Mouse (Mus musculus) retina, embryonic 14.5 days (tissue): ENCODE measurements around the gene Plekhj1.
A peak's percentile ranks its signal among the peaks of the same experiment; 100 is the strongest.
"Not testable (repeated sequence)": the region's sequence is repeated elsewhere in the genome, so short reads cannot be mapped to it uniquely, and the experiment has no call there.

Source experiments
- DNase-seq: peaks from one replicate; pipeline ENCODE4 v3.0.0-alpha.2; 2015; ENCODE audit warnings: low spot score

Plekhj1 gene

DNA sequence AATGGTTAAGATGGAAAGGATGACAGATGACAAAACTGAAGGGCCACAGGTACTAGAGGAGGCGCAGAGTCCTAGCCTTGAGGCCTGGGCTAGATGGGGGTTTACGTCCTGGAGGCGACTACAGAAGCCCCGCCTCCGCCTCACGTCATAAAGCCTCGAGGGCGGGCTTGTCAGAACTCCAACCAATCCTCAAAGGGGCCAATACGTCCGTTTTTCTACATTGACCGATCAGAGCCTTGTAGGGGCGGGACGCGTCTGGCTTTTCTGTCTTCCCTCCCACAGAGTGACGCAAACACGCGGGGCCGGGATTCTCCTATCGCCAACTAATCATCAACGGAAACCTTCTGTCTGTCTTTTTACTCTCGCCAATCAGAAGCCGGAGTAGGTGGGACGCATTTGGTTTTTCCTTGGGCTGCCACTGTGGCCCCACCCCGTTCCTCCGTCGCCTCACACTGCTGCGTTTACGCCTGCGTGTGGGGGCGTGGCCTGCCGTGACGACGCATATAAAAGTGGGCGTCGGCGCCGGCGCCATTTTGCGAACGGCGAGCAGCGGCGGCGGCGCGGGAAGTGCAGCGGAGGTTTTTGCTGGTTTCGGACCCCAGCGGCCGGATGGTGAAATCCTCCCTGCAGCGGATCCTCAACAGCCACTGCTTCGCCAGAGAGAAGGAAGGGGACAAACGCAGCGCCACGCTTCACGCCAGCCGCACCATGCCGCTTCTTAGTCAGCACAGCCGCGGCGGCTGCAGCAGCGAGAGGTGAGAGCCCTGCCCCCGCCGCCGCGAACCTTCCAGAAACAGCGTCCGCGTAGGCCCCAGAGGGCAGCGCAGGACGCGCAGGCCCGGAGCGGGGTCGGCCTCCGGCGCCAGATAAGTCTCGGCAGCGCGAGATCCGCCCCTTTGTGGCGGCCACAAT is 28.0 kb upstream of the Plekhj1 start, which contains the start of gene Oaz1:
Oaz1 (plus strand) TSS at position 506 of the 912 bp plus-strand sequence.
- DNase-seq, result peak; percentile 100

DNA sequence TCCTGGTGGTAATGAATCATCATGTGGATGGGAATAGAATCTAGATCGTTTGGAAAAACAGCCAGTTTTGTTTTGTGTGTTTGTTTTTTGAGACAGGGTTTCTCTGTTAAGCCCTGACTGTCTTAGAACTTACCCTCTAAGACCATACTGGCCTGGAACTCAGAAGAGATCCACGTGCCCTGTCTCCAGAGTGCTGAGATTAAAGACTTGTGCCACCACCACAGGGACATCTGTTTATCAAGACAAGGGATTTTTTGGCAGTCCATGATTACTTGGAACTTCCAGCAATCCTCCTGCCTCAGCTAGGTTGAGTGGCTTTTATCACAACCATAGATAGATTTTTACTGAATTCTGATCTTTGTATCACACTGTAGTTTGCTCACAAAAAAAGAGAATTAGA is 26.4 kb upstream of the Plekhj1 start:
- DNase-seq, result no peak

DNA sequence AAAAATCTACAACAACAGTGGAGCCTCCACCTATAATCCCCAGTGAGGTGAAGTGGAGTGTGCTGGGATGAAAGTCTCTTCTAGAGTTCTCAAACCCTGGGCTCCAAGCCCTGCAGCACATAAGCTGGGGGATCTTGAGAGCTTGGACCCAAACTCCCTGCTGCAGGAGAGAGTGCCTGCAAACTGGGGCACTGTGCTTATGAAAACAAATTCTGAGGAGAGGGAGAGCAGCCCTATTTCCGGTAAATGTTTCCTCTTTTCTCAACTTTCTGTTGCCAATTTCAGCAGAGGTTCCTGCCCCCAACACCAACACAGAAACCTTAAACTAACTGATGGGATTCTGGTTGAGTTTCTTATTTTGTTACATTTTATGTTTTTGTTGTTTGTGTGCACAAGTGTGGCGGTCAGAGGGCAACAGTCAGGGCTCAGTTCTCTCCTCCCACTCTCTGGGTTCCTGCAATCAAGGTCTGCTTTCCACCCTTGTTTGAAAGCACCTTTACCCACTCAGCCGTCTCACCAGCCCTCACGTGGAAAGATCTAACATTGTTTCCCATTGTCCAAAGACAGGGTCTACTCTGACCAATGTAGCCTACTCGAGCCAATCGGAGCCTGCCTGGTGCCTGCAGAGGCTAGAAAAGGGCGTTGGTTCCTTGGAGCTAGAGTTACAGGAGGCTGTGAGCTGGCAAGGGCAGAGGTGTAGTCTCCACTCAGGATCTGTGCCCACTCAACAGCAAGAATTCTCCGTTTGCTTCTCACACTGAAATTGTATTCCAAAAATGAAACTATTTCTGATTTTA is 25.6 kb upstream of the Plekhj1 start:
- DNase-seq, result no peak

- no peak for DNase-seq
Measured at GRCm38 (mm10) chr10:80823316-80823715, 24.9 kb upstream of the Plekhj1 start.

GRCm38 (mm10) chr10:80822528-80822927 is 24.1 kb upstream of the Plekhj1 start:
- DNase-seq, result no peak

- peak; percentile 64 for DNase-seq
Measured at GRCm38 (mm10) chr10:80821991-80822390, 23.6 kb upstream of the Plekhj1 start.

DNA sequence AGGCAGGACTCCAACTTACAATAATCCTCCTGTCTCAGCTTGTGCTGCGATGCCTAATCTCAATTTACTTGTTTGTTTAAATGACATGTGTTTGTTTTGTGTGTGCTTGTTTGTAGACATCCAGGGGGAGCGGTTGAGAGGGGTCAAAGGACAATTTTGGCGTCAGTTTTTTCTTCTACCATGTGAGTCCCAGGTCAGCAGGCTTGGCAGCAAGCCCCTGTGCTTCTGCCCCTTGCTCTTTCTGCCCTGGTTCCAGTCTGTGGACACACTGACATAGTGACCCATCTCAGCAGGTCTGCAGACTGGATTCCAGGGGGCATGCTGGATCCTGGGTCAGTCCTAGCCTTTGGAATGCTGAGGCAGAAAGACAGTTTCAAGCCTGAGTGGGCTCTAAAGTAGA is 21.0 kb upstream of the Plekhj1 start:
- DNase-seq, result no peak

DNA sequence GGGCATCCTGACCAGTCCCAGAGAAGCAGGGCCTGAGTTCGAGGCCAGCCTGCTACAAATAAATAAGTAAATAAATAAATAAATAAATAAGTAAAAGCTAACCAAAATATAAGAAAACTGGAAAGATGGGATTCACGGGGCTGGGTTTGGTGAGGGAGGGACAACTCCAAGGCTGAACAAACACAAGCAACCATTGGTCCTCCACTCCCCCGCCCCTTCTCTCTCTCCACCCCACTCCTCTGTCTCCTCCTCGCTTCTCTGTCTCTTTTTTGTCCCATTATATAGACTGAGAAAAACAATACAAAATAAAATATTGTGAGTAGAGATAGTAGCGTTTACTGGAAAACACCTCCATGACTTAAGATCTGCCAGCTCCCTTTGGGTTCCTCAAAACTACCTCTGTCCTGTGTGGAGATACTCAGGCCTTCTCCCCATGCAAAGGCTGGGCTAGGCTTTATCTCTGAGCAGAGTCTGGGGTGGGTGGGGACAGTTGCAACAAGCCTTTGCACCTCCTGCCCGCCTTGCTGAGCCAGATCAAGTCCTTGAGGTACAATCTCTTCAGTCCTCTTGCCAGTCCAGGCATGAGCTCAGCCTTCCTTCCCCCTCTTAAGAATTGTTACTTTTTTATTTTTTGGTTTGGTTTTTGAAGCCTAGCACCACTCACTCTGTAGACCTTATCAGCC is 20.3 kb upstream of the Plekhj1 start:
- no peak for DNase-seq

GRCm38 (mm10) chr10:80817955-80818354 is 19.5 kb upstream of the Plekhj1 start:
- DNase-seq, result not testable (repeated sequence)

GRCm38 (mm10) chr10:80817164-80817563 is 18.7 kb upstream of the Plekhj1 start:
- no peak for DNase-seq

DNA sequence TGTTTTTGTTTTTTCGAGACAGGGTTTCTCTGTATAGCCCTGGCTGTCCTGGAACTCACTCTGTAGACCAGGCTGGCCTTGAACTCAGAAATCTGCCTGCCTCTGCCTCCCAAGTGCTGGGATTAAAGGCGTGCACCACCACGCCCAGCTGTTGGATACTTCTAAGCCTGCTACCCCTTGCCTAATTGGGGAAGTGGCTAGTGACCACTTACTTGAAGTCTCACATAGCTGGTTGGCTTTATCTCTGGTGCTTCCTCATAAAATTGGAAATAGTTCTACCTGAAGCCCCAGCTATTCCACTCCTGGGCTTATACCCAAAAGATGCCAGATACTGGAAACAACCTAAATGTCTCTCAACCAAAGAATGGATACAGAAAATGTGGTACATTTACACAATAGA is 17.9 kb upstream of the Plekhj1 start:
- DNase-seq, result not testable (repeated sequence)

- no peak for DNase-seq
Measured at GRCm38 (mm10) chr10:80814800-80815199, 16.4 kb upstream of the Plekhj1 start.

DNA sequence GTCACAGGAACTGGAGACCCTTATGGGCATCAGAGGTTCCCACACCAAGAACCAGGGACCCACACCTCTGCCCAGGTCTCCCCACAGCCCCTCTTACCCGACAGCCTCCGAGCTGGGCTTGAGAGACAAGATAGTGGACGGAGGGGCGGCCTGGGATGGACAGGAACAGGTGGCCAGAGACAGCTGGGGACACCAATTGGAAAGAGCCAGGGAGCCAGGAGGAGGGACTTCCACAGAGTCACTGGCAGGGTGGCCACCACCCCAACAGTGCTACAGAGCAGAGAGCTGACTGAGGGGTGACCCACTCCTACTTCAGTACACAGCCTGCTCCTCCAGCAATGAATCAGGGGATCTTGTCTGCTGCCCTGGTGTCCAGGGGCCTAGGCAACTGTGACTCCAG is 14.9 kb upstream of the Plekhj1 start, which contains the start of gene Jsrp1:
Jsrp1 (minus strand) TSS at position 133 of the 400 bp plus-strand sequence.
- DNase-seq, result no peak

DNA sequence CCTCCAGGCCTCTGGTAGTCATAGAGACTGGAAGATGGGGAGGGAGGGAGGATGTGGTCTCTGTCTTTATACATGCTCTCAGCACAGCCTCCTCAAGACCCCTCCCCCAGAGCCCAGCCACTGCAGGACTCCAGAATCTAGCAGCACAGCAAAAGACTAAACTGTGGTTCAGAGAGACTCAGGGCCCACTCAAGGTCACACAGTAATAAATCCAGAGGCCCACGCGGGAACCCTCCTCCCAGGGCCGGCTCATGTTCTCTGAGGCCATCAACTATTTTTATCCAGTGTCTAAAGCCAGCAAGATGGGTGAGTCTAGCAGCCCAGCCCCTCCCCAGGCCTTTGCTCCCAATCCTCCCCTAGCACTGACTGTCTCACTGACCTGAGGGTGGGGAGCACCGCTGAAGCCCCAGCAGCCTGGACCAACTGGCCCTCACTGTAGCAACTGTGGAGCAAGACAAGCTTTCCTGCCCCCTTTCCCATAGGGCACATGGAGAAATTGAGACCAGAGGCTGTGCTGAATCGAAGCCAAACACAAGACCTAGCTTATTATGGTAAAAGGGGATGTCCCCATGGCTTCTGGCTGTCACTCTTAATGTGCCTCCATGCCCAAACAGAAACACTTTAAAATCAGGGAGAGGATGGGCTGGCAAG is 14.1 kb upstream of the Plekhj1 start:
- no peak for DNase-seq

- no peak for DNase-seq
Measured at GRCm38 (mm10) chr10:80810084-80810483, 11.7 kb upstream of the Plekhj1 start.

DNA sequence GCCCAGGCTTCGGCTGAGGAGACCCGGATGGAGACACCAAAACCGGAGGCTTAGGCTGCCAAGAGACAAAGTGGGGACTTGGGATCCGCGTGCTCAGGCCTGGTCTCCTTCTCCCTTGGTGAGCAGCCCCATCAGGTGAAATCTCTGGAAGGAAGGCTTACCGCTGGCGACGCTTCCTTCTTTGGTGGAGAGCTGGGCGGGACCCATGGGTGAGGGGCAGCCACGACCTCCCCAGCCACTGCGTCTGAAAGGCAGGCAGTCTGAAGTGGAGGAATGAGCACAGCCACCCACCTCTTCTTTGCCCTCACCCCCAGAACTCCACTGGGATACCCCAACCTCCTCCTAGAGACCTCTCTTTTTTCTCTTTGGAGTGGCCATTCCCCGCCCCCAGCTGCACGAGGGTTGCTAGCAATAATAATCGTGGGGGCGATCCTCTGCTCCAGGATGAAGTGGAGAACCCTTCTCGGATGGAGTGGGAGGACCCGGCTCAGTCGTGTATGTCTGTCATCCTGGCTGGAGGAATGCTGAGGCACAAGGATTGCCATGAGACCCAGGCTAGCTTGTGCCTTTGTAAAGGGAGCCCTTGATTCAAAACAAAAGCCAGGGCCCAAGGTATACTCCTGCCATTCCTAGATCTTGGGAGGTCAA is 10.7 kb upstream of the Plekhj1 start:
- no peak for DNase-seq

GRCm38 (mm10) chr10:80808099-80808984 is 9.9 kb upstream of the Plekhj1 start:
- peak; percentile 28 for DNase-seq

DNA sequence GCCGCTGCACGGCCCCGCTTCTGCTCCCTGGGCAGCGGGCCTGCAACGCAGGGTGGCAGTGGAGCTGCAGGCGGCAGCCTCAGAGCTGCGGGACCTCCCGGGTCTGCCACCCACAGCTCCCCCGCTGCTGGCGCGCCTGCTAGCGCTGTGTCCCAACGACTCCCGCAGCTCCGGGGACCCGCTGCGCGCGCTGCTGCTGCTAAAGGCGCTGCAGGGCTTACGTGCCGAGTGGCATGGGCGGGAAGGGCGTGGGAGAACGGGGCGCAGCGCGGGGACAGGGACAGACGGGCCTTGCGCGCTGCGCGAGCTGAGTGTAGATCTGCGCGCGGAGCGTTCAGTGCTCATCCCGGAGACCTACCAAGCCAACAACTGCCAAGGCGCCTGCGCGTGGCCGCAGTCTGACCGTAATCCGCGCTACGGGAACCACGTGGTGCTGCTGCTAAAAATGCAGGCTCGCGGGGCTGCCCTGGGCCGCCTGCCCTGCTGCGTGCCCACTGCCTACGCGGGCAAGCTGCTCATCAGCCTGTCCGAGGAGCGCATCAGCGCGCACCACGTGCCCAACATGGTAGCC is 8.7 kb upstream of the Plekhj1 start:
- DNase-seq, result peak; percentile 81

GRCm38 (mm10) chr10:80806341-80807056 is 8.1 kb upstream of the Plekhj1 start:
- DNase-seq, result peak; percentile 23
